Mouse (Mus musculus) heart, adult 2 months (tissue): ENCODE results near the gene Syngr2.

Source experiments
- CTCF ChIP-seq: fragments of 200-600 bp; IDR thresholded peaks from 2 replicates; pipeline ENCODE4 v1.8.1; 2022; ENCODE audit warnings: antibody characterized with exemption, mild to moderate bottlenecking, moderate library complexity
- EP300 ChIP-seq: fragments of 200-500 bp; IDR thresholded peaks from 2 replicates; pipeline ENCODE4 v1.6.1; 2011; ENCODE audit warnings: low read depth, low read length, control low read depth; ENCODE audit not compliant: insufficient read depth
- POLR2A ChIP-seq: fragments of 200-500 bp; IDR thresholded peaks from 2 replicates; pipeline ENCODE4 v1.6.1; 2011; ENCODE audit warnings: mild to moderate bottlenecking, low read depth, low read length, control low read depth; ENCODE audit not compliant: insufficient read depth

- TF ChIP-seq POLR2A (no peak), CTCF (no peak), EP300 (no peak)
Measured at GRCm38 (mm10) chr11:117760374-117761119, 48.9 kb upstream of the Syngr2 start.
